Comparison of ENCODE assay signal across 8 mouse cellular contexts in genomic region chr13:100892204-100892603, GRCm38 (mm10). TPM values are rescaled to one million over a fixed set of nuclear protein-coding genes. Genes with fewer than 3 reads are reported as not detected.
A peak's percentile ranks its signal among the peaks of the same experiment; 100 is the strongest.
DNase-seq lines count a peak whose midpoint lies in the region; ATAC-seq and TF ChIP-seq lines count a peak whose summit lies in the region.

No protein-coding gene starts in this region.

- no peak overlapping the region for H3K9ac ChIP-seq in lung, embryonic 15.5 days

- 17% methylated on average over 13 of the region's 13 CpGs for WGBS in lung, embryonic 15.5 days

- H3K4me1 ChIP-seq in bone marrow macrophage, adult 2 months (ENCODE audit: control insufficient read depth, insufficient read depth, low read length): no peaks in the 10 kb centered on the region
- H3K4me1 ChIP-seq in embryonic fibroblast, embryonic 13.5 days (ENCODE audit: control insufficient read depth, insufficient read depth, low read length): no peaks in the 10 kb centered on the region
- H3K4me1 ChIP-seq in lung, embryonic 15.5 days: no peaks in the 10 kb centered on the region

- H3K27ac ChIP-seq in bone marrow macrophage, adult 2 months (ENCODE audit: insufficient read depth, low read depth, low read length): no peak overlapping the region
- H3K27ac ChIP-seq in embryonic fibroblast, embryonic 13.5 days (ENCODE audit: insufficient read depth, low read length): no peak overlapping the region
- no peak overlapping the region for H3K27ac ChIP-seq in lung, embryonic 15.5 days

- TF ChIP-seq CTCF in bone marrow macrophage, adult 2 months (IDR thresholded peaks at IDR 0.05; ENCODE audit: low read depth, low read length): peak; percentile 94
- TF ChIP-seq CTCF in embryonic fibroblast, embryonic 13.5 days (IDR thresholded peaks at IDR 0.05; ENCODE audit: borderline replicate concordance, insufficient read depth, low read length): peak; percentile 98

- intact Hi-C loops in heart, postnatal 10 days (cut with DNase I): loop anchor here (2.0 kb wide), 1 partner anchor 803 kb away; no protein-coding TSS in a partner anchor

- no peaks in the 10 kb centered on the region for H3K9me3 ChIP-seq in lung, embryonic 15.5 days

- peak; percentile 23 to 43 for DNase-seq in CD8-positive naive resting alpha-beta T cell, adult 2 months (ENCODE audit: low read depth in 2 of 2, low spot score in 2 of 2)
- DNase-seq in heart, postnatal 10 days: peak; percentile 69 to 82
- peak; percentile 79 for DNase-seq in layer of hippocampus, adult 11-12 months (ENCODE audit: low spot score)
- peak; percentile 71 for DNase-seq in ovary, postnatal 10 days (ENCODE audit: low spot score)
- DNase-seq in thymus, postnatal 10 days (ENCODE audit: low spot score in 2 of 2): peak; percentile 47 to 77

- no peaks in the 10 kb centered on the region for H3K36me3 ChIP-seq in lung, embryonic 15.5 days

- no peak for TF ChIP-seq POLR2A in bone marrow macrophage, adult 2 months (IDR thresholded peaks at IDR 0.05; ENCODE audit: borderline replicate concordance, low read depth, low read length)
- TF ChIP-seq POLR2A in embryonic fibroblast, embryonic 13.5 days (IDR thresholded peaks at IDR 0.05; ENCODE audit: low read depth, low read length): no peak

- H3K4me2 ChIP-seq in lung, embryonic 15.5 days: peak overlapping the region; percentile 28

- H3K4me3 ChIP-seq in bone marrow macrophage, adult 2 months (ENCODE audit: insufficient read depth, low read length): no peak overlapping the region
- no peak overlapping the region for H3K4me3 ChIP-seq in embryonic fibroblast, embryonic 13.5 days (ENCODE audit: insufficient read depth, low read length)
- no peak overlapping the region for H3K4me3 ChIP-seq in lung, embryonic 15.5 days

- peak; percentile 52; the same call in 1 of the 2 replicates for ATAC-seq in lung, embryonic 15.5 days (ENCODE audit: borderline replicate concordance, extremely low read depth, low FRiP score, low TSS enrichment)

- no peaks in the 10 kb centered on the region; the same call in 1 of the 2 replicates for H3K27me3 ChIP-seq in lung, embryonic 15.5 days

RNA-seq across cellular contexts. Expression of gene Slc30a5, which starts 59.0 kb away (rescaled TPM):
- polyA plus RNA-seq in bone marrow macrophage, adult 2 months (2012; ENCODE audit: insufficient read depth, insufficient read length, missing spikeins): 47.3 and 53.8 TPM in 2 replicates
- 54.5 and 58.8 TPM in 2 replicates for polyA plus RNA-seq in embryonic fibroblast, embryonic 13.5 days (2011; ENCODE audit: insufficient read length, low read depth, missing spikeins)
- total RNA-seq in heart, postnatal 10 days (2021): 10 to 100 TPM; 28.9 to 32.2 TPM
- 55.2 and 56.2 TPM in 2 replicates for polyA plus RNA-seq in lung, embryonic 15.5 days (2015; fragmentation: Nextera tagmentation; extraction: Ambion mirVana)
